Mouse (Mus musculus): Measurements from ENCODE around the gene St6gal1. TPM values are rescaled to one million over a fixed set of nuclear protein-coding genes. Genes with fewer than 3 reads are reported as not detected.

Gene St6gal1
- polyA plus RNA-seq, 1 experiment from 2014 or later, result 21.1 TPM

DNA sequence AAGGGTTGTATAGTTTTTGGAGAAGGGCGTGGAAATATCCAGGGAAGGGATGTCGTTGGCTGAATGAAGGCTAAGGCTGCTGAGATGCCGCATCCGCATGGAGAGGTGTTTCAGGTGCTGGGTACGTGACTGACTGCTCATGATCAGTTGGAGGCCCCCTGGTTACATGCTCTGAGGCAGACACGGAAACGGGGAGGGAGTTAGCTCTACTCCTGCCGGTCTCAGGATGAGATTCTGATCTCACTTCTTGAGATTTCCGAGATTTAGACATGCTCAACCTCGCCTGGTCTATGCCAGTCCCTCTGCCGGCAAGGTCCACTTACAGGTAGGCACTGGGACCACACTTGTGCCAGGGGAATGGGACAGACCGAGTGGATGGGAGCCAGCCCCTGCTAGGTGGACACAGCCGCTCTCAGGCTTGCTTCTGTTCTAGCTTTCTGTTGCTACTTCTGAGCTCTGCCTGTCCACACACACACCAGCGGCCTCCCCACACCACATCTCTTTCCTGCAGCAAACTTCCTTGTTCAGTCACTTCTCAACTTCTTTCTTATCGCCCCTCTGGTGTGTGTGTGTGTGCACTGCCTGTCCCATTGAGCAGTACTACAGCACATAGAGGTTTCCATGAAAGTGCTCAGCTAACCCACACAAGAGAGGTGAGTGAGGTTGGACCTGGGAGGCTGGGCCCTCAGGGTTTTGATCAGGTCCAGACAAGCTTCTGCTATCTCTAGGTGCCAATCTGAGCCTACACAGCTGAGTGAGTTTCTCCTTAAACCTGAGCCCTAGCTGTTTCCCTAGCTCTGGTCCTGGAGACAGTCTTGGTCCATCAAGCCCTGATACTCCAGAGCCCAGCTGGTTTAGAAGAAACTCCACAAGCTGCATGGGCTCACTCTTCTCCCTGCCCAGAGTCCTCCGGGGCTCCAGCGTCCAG lies 44.8 kb downstream of the St6gal1 start:
- peaks cover 20% of the 10 kb centered on the region for H3K4me1 ChIP-seq
- H3K36me3 ChIP-seq, result 0 out of 2 replicates have a peak, but pooled peaks cover 1% of the 10 kb centered on the region
- no peaks in the 10 kb centered on the region for H3K9me3 ChIP-seq (replicated peaks)
- H3K4me2 ChIP-seq, result no peak overlapping the region
- no peak for ATAC-seq (ENCODE audit: low FRiP score)
- H3K4me3 ChIP-seq (replicated peaks), result no peak overlapping the region
- no peak overlapping the region for H3K9ac ChIP-seq (replicated peaks)
- H3K27ac ChIP-seq (replicated peaks), result no peak overlapping the region
- H3K27me3 ChIP-seq (replicated peaks), result no peaks in the 10 kb centered on the region
- WGBS, result 88% methylated on average over 17 of the region's 17 CpGs

DNA sequence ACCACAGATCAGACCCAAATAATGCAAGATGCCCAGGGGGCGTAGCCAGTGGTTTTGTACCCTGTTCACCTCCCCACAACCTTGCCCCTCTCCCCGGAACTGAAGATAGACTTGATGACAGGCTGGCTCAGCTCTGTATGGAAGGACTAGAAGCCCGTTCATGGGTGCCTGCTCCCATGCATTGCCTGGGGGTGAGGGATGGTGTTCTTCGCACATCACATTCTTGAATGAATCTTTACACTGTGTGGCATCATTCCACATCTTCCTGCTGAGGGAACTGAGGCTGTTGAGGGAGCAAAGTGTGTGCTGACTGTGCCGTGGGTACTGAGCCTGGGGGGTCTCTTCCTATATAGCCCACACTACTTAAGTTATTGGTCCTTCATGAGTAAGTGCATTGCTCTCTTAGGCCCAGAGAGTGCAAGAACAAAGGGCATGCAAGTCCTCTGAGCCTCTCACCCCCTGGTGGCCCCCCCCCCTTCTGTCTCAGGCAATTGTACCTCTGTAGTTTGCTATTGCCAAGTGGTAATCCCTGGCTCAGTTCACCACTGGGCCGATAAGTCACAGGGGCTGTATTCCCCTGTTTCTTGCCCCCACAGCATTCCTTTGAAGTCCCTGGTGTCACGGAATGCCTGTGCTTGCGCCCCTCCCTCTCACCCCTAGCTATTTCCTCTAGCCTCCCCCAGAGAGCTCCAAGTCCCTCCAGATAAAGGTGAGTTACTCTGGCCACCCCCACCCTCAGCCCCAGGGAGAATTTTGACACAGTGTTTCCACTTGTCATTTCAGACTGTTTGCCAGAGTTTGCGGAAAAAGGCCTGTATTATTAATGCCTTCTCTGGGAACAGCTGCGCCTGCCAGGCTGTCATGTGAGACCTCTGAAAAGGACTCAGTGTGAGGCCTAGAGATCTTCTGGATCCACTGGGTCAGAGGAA lies 45.7 kb downstream of the St6gal1 start:
- Histone ChIP-seq H3K4me1 (peaks cover 20% of the 10 kb centered on the region), H3K4me2 (no peak overlapping the region), H3K9me3 (replicated peaks) (no peaks in the 10 kb centered on the region), H3K9ac (replicated peaks) (no peak overlapping the region), H3K36me3 (no peaks in the 10 kb centered on the region), H3K27ac (replicated peaks) (no peak overlapping the region), H3K27me3 (replicated peaks) (no peaks in the 10 kb centered on the region), H3K4me3 (replicated peaks) (no peak overlapping the region)
- 25% methylated on average over 10 of the region's 10 CpGs for WGBS
- ATAC-seq (ENCODE audit: low FRiP score), result no peak; the same call in 1 of the 2 replicates

DNA sequence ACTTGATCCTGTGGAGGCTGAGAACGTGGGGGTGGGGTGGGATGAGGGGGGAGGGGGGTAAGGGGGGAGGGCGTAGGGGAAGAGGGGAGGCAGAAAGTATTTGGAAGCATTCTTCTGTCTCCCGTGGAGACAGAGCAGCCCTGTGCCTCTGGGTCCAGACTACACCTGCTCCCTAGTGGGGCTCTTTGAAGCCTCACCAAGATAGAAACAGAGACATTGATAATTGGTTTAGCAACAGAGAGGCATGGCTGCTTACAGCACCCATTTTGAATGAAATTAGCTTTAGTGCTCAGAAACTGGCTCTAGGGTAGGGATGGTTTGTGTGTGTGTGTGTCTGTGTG lies 46.3 kb downstream of the St6gal1 start:
- Histone ChIP-seq H3K27ac (replicated peaks) (no peak overlapping the region), H3K27me3 (replicated peaks) (no peaks in the 10 kb centered on the region), H3K9me3 (replicated peaks) (no peaks in the 10 kb centered on the region), H3K4me2 (no peak overlapping the region), H3K4me3 (replicated peaks) (no peak overlapping the region), H3K36me3 (no peaks in the 10 kb centered on the region), H3K9ac (replicated peaks) (no peak overlapping the region), H3K4me1 (peaks cover 20% of the 10 kb centered on the region)
- 0% methylated on average over 2 of the region's 3 CpGs for WGBS
- ATAC-seq (ENCODE audit: low FRiP score), result no peak; the same call in 1 of the 2 replicates

DNA sequence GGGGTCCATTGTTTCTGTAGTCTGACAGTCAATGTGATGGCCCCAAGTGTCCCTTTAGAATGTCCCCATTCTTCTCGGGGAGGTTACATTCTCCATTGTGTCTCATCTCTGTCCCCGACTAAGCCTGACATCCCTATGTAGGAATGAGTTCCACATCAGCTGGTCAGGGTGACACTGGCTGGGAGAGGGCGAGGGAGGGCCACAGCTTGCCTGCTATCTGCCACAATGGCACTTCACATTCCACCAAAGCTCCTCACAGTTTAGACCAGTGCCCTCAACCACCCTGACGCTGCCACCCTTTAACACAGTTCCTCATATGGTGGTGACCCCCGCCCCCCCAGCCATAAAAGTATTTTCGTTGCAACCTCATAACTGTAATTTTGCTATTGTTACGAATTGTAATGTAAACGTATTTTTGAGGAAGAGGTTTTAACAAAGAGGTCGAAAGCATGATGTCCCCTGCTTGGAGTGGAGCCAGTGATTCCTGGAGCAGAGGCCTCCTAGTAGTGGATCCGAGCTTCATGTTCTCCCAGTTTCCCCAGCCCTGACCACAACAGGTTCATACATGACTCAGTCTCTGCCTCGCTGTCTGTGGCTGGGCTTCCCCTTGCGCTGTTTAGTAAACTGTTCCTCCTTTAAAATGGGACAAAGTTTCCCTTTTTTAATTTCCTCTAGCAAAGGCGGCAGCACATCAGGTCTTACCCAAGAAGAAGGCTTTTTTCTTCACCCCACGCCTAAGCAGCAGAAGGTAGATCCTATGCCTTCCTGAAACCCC lies 47.4 kb downstream of the St6gal1 start:
- Histone ChIP-seq H3K9ac (replicated peaks) (no peak overlapping the region), H3K9me3 (replicated peaks) (no peaks in the 10 kb centered on the region), H3K4me3 (replicated peaks) (no peak overlapping the region), H3K4me1 (peaks cover 20% of the 10 kb centered on the region), H3K27ac (replicated peaks) (no peak overlapping the region), H3K27me3 (replicated peaks) (no peaks in the 10 kb centered on the region), H3K36me3 (no peaks in the 10 kb centered on the region), H3K4me2 (no peak overlapping the region)
- WGBS, result 73% methylated on average over 14 of the region's 14 CpGs
- ATAC-seq (ENCODE audit: low FRiP score), result no peak

DNA sequence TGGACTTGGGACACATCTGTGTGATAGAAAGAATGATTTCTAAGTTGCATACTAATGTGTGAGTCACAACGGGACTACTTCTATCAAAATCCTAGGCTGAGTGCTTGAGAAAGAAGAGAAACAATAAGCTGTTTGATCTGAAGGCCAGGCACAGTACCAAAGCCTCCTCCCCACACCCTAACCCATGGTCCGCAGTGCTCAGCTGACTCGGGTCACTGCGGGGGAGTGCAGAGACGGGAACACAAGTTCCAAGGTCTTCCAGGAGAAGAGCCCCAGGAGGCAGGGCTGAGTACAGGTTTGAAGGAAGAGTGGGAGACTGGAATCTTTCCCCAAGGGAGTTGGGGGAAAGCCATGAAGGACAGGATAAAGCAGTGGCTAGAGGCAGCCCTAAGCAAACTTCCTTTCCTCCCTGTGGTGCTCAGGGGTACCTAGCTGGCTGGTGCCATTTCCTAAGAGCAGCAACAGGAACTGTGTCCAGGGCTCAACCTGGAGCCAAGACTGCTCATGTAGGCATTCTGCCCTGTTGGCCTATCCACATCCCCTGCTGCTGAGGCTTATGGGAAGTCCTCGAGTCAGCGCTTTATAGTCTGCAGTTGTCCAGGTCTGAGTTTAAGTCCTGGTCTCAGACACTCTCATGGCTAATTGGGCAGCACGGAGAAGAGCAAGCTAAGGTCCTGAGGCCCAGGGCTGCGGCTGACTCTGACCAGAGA lies 48.1 kb downstream of the St6gal1 start:
- no peak overlapping the region for H3K4me2 ChIP-seq
- H3K9ac ChIP-seq (replicated peaks), result no peak overlapping the region
- no peaks in the 10 kb centered on the region for H3K9me3 ChIP-seq (replicated peaks)
- 61% methylated on average over 9 of the region's 9 CpGs for WGBS
- H3K4me1 ChIP-seq, result peaks cover 20% of the 10 kb centered on the region
- no peaks in the 10 kb centered on the region for H3K27me3 ChIP-seq (replicated peaks)
- H3K4me3 ChIP-seq (replicated peaks), result no peak overlapping the region
- no peaks in the 10 kb centered on the region for H3K36me3 ChIP-seq
- no peak for ATAC-seq (ENCODE audit: low FRiP score)
- H3K27ac ChIP-seq (replicated peaks), result no peak overlapping the region

DNA sequence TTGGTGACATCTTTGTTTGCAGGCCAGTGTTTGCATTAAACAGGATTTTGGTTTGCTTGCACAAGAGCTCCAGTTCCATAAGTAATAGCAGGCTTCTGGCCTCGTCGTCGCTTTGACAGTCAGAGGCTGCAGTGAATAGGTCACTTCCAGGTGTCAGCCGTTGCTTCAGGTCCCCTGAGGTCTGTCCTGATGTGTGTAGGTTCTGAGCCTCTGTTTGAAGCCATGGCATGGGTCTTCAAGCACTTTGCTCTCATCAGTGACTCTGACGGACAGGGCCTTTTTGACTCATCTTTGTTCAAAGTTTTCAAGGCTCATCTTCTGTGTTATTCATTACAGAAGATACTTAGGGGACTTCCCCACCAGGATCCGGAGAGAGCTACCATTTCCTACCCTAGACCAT lies 49.5 kb downstream of the St6gal1 start:
- ATAC-seq (ENCODE audit: low FRiP score), result no peak
- H3K36me3 ChIP-seq, result no peaks in the 10 kb centered on the region
- no peaks in the 10 kb centered on the region for H3K9me3 ChIP-seq (replicated peaks)
- H3K27me3 ChIP-seq (replicated peaks), result no peaks in the 10 kb centered on the region
- no peak overlapping the region for H3K4me2 ChIP-seq
- peaks cover 20% of the 10 kb centered on the region for H3K4me1 ChIP-seq
- no peak overlapping the region for H3K27ac ChIP-seq (replicated peaks)
- no peak overlapping the region for H3K4me3 ChIP-seq (replicated peaks)
- no peak overlapping the region for H3K9ac ChIP-seq (replicated peaks)
- 72% methylated on average over 6 of the region's 6 CpGs for WGBS

DNA sequence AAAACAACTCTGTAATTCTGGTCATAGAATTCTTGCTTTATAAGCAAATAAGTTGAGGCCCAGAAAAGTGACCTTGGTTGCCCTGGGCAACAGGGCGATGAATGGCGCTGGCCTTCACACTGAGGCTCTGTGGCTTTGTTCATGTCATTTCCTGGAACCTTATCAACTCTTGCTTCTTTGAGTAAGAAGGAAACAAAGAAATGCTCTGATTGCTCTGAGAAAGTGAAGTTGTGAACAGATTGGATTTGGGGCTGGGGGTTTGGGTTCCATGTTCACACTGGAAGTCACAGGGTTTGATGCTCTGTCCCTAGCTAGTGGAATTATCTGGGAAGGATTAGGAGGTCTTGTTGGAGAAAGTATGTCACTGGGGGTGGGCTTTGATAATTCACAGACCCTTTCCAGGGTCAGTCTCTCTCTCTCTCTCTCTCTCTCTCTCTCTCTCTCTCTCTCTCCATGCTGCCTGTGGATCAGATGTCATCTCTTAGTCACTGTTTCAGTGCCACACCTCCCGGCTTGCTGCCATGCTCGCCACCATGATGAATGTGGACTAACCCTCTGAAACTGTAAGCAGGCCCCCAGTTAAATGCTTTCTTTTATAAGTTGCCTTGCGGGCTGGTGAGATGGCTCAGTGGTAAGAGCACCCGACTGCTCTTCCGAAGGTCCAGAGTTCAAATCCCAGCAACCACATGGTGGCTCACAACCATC lies 50.2 kb downstream of the St6gal1 start:
- H3K27me3 ChIP-seq (replicated peaks), result no peaks in the 10 kb centered on the region
- H3K9ac ChIP-seq (replicated peaks), result no peak overlapping the region
- H3K36me3 ChIP-seq, result no peaks in the 10 kb centered on the region
- no peak for ATAC-seq (ENCODE audit: low FRiP score)
- no peak overlapping the region for H3K27ac ChIP-seq (replicated peaks)
- no peak overlapping the region for H3K4me3 ChIP-seq (replicated peaks)
- H3K4me1 ChIP-seq, result peaks cover 17% of the 10 kb centered on the region
- no peak overlapping the region for H3K4me2 ChIP-seq
- 81% methylated on average over 7 of the region's 7 CpGs for WGBS
- no peaks in the 10 kb centered on the region for H3K9me3 ChIP-seq (replicated peaks)

DNA sequence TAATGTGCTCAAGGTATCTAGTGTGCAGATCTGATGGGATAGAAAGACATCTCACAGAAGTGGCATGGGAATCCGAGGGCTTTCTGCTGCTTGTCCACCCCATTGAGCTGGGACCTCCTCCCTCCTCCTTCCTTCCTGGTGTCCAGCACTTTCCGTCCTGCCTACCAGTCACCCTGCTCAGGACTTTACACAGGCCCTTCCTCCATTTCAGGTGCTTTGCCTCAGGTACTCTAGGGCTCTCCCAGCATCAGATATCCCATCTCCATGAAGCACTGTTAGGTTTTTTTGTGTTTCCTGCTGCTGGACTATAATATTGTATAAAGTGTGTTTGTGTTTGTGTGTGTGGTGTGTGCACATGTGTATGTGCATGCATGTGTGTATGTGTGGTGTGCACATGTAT lies 51.1 kb downstream of the St6gal1 start:
- Histone ChIP-seq H3K4me1 (peaks cover 12% of the 10 kb centered on the region), H3K36me3 (no peaks in the 10 kb centered on the region), H3K9ac (replicated peaks) (no peak overlapping the region), H3K9me3 (replicated peaks) (no peaks in the 10 kb centered on the region), H3K4me2 (no peak overlapping the region), H3K4me3 (replicated peaks) (no peak overlapping the region), H3K27ac (replicated peaks) (no peak overlapping the region), H3K27me3 (replicated peaks) (no peaks in the 10 kb centered on the region)
- 94% methylated on average over 2 of the region's 2 CpGs for WGBS
- no peak for ATAC-seq (ENCODE audit: low FRiP score)

DNA sequence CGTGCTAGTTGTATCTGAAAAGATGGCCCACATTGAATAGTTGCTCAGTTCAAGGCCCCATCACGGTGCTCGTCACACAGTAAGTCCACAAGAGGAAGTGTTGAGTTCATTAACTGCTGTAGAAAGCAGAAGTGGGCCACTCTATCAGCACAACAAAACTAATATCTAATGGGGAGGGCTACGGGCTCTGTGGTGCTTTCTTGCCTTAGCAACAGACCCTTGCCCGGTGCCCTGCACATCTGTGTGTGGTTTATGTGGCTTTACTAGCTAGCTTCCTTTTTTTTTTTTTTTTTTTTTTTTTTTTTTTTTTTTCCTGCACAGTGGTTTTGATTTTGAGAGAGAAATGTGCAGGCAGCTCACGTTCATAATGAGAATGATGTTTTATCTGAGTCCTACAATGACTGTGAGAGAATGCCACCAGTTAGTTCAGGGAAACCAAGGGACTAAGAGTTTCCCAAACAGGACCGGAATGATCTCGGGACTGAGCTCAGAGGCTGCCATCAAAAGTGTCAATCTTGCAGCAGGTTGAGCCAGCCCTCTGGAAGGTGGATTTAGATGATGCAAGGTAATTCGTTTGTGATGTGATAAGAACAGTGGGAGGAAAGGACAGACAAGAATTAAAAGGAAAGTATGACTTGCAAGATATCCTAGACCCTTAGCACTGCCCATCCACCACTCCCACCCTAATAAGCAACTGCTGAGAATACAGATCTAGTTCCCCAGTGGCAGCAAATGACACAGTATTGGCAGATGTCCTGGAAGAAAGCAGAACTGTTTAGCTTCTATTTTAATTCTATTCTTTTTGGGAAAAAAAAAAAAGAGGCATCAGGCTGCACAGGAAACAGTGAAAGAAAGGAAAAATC lies 55.6 kb downstream of the St6gal1 start:
- ATAC-seq (ENCODE audit: low FRiP score), result no peak
- H3K9ac ChIP-seq (replicated peaks), result no peak overlapping the region
- WGBS, result 77% methylated on average over 9 of the region's 9 CpGs
- H3K36me3 ChIP-seq, result no peaks in the 10 kb centered on the region
- H3K27ac ChIP-seq (replicated peaks), result no peak overlapping the region
- H3K4me3 ChIP-seq (replicated peaks), result no peak overlapping the region
- no peaks in the 10 kb centered on the region for H3K9me3 ChIP-seq (replicated peaks)
- no peaks in the 10 kb centered on the region for H3K27me3 ChIP-seq (replicated peaks)
- H3K4me1 ChIP-seq, result 0 out of 2 replicates have a peak, but pooled peaks cover 5% of the 10 kb centered on the region
- no peak overlapping the region for H3K4me2 ChIP-seq

DNA sequence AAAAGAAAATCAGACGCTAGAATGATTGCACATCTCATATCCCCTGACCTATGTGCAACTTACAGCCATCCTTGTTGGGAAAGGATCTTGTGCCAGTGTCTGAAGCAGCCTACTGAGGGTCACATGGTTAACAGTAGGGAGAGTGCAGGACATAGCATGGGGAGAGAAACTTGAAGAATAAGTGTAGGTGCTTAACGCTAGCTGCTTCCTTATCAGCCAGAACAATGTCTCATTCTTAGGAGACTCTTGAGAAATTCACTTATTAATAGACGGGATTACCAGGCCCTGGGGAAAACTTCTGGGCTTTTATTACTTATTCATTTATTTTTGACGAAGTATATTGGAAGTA lies 56.2 kb downstream of the St6gal1 start:
- H3K9ac ChIP-seq (replicated peaks), result no peak overlapping the region

More for the DNA sequence above, 56.2 kb downstream of the St6gal1 start:
- WGBS, result 55% methylated on average over 4 of the region's 4 CpGs
- H3K9me3 ChIP-seq (replicated peaks), result no peaks in the 10 kb centered on the region
- 0 out of 2 replicates have a peak, but pooled peaks cover 5% of the 10 kb centered on the region for H3K4me1 ChIP-seq
- H3K27me3 ChIP-seq (replicated peaks), result no peaks in the 10 kb centered on the region
- H3K36me3 ChIP-seq, result no peaks in the 10 kb centered on the region
- H3K4me2 ChIP-seq, result no peak overlapping the region
- no peak for ATAC-seq (ENCODE audit: low FRiP score)
- H3K4me3 ChIP-seq (replicated peaks), result no peak overlapping the region
- no peak overlapping the region for H3K27ac ChIP-seq (replicated peaks)
